Mouse (Mus musculus) gastrocnemius, postnatal 14 days (tissue): Measurements from ENCODE around the gene Aldh1a7. TPM values are rescaled to one million over a fixed set of nuclear protein-coding genes. Genes with fewer than 3 reads are reported as not detected.

Experiments used
- DNase-seq: peaks from one replicate; pipeline ENCODE4 v3.0.0; 2021; ENCODE audit warnings: mixed read lengths
- intact Hi-C: fragments of 180-260 bp; cut with DNase I; formaldehyde crosslinking; loops from one replicate; pipeline ENCODE4 v1.15.1; 2025; ENCODE audit warnings: low total_unique reads
- long read RNA-seq, 2 experiments: library from polyadenylated mRNA; stranded (forward); transcript quantifications; one replicate each; pipeline ENCODE4 v2.0.0; 2021
- total RNA-seq, 2 experiments: library from RNA; stranded (reverse); gene quantifications; 2 replicates each; pipeline ENCODE4 v1.2.3; 2021

Gene Aldh1a7
- 1 to 10 TPM in 1 of 2 experiments, under 1 TPM in 1; 0.92 to 1.5 TPM for total RNA-seq
- long read RNA-seq, experiment 1, result 0 reads
- long read RNA-seq, experiment 2, result 0 reads

GRCm38 (mm10) chr19:20727381-20727780 is at the start of gene Aldh1a7:
Aldh1a7 (minus strand) TSS chr19:20727562.
- no peak for DNase-seq
- intact Hi-C loops, result no loop called here

GRCm38 (mm10) chr19:20775681-20776080 is 48.3 kb upstream of the Aldh1a7 start:
- intact Hi-C loops, result no loop called here
- no peak for DNase-seq

- intact Hi-C loops, result no loop called here
- no peak for DNase-seq
These were observed 46.6 kb upstream of the Aldh1a7 start for GRCm38 (mm10) chr19:20773941-20774340.

GRCm38 (mm10) chr19:20764214-20764613 is 36.9 kb upstream of the Aldh1a7 start:
- DNase-seq, result no peak
- intact Hi-C loops, result loop anchor here (10.0 kb wide), 2 partner anchors 319 to 399 kb away; no protein-coding TSS in a partner anchor

DNA sequence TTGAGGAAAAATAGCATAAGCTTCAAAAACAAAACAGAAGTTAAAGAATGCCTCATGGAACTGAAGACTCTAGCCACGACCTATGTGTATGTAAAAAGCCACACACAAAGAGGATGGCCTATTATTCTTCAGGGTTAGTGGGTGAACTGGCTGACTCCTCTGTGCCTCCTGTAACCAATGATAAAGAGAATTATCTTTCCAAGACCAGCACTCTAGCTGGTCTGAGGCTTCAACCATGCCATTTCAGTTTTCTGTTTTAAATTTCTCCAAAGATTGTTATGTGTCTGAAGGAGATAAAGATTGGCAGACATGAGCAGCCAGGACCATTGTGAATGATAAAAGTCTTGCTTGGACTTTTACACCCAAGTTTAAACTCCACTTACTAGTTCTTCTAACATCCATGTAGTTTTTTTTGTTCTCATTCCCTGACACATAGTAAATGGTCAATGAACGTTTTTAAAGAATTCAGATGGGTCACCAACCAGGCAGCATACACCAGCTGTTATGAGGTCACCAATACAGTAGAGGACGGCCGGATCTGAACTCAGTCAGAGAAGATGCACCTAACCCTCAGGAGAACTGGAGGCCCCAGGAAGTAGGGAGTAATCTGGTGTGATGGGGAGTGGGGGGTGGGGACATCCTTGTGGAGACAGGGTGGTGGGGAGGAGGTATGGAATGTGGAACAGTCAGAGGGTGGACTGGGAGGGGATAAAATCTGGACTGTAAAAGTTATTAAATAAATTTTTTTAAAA is 34.5 kb upstream of the Aldh1a7 start:
- no peak for DNase-seq
- intact Hi-C loops, result loop anchor here (10.0 kb wide), 2 partner anchors 317 to 397 kb away; no protein-coding TSS in a partner anchor

DNA sequence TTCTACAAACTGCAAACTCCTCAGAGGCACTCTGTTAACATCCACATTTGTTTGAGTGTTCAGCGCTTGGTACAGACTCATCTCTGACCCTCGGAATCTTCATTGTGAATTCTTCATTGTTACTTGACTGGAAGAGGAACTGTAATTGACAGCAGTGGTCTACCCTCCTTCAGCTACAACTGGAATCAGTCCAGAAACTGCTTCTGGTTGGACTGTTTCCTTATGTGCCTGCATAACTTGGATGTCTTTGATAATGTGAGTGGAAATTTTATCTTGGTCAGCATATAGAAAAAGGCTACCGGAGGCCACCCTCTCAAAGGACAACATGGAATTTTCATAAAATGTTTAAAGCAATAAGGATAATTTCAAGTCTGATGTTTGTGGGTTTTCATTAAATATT is 33.8 kb upstream of the Aldh1a7 start:
- DNase-seq, result no peak
- intact Hi-C loops, result loop anchor here (10.0 kb wide), 2 partner anchors 316 to 396 kb away; no protein-coding TSS in a partner anchor

DNA sequence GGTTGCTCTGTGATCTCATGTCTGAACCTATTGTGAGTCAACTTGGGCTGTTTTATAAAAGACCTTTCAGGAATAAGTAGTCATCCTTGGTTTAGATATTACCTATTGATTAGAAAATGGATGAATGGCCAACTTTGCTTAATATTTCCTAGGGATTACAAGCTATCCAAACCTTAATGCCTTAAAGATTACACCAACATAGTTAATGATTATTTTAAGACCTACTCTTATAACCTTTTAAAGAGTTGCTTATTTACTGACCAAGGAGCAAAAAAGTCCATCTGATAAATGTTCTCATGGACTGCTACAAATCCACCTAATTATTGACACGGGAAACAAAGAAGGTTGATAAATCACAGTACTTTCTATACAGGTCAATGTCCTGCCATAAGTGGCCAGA is 17.3 kb upstream of the Aldh1a7 start:
- DNase-seq, result no peak
- intact Hi-C loops, result no loop called here

- no peak for DNase-seq
- intact Hi-C loops, result no loop called here
These were observed 916 bp upstream of the Aldh1a7 start for GRCm38 (mm10) chr19:20728278-20728677.

DNA sequence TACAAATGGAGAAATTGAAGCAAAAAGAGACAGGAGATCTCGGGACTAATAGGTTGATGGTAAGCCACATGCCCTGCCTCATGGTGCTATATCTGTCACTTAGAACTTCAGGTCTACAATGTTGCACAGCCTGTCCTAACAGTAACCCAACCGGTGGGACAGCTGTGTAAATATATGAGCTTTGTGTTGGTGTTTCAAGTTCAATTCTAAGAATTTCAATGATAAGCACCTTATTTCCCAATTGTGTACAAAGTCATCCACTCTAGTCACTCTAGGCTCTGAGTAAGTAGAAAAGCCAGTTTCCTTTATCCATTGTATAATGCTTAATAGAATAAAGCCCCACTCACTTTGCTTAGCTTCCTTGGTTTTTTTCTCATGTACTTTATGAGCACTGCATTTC is 4.4 kb downstream of the Aldh1a7 start:
- intact Hi-C loops, result no loop called here
- DNase-seq, result no peak

- DNase-seq, result no peak
- intact Hi-C loops, result no loop called here
These were observed 7.1 kb downstream of the Aldh1a7 start for GRCm38 (mm10) chr19:20720298-20720697.

DNA sequence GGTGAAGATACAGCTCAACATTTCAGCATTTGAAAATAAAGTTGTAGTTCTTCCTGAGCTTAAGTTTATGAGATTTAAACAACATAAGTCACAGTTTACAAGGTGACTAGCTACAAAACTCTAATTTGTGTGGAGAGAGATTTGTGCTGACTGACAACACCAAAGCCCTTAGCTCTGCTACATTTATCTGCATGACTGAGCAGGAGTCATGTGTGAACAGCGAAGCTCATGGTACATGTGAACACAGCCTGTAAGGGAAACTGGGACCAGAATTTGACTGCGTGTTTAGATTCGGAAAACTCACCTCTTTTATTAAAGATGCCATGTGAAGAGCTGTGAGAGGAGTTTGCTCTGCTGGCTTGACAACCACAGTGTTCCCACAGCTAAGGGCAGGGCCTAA is 11.7 kb downstream of the Aldh1a7 start:
- DNase-seq, result no peak
- intact Hi-C loops, result no loop called here

- intact Hi-C loops, result no loop called here
- DNase-seq, result no peak
These were observed 12.3 kb downstream of the Aldh1a7 start for GRCm38 (mm10) chr19:20715093-20715492.

- intact Hi-C loops, result no loop called here
- DNase-seq, result no peak
These were observed 12.8 kb downstream of the Aldh1a7 start for GRCm38 (mm10) chr19:20714543-20714942.

GRCm38 (mm10) chr19:20707159-20707558 is 20.2 kb downstream of the Aldh1a7 start:
- intact Hi-C loops, result no loop called here
- DNase-seq, result no peak

GRCm38 (mm10) chr19:20706747-20707146 is 20.6 kb downstream of the Aldh1a7 start:
- intact Hi-C loops, result no loop called here
- DNase-seq, result no peak

DNA sequence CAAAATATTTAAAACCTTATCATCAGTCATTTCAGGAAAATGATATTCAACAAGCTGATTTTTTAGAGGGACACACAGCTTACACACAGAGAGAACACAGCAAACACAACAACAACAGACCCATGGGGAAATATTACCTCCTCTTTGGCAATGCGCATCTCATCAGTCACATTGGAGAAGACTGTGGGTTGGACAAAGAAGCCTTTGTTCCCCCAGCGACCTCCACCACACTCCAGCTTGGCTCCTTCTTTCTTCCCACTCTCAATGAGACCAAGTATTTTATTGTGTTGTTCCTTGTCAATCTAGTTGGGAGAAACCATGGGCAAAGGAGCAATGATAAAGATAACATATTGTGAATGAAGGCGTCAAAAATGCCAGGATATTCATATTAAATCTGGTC is 25.3 kb downstream of the Aldh1a7 start:
- DNase-seq, result no peak
- intact Hi-C loops, result no loop called here

DNA sequence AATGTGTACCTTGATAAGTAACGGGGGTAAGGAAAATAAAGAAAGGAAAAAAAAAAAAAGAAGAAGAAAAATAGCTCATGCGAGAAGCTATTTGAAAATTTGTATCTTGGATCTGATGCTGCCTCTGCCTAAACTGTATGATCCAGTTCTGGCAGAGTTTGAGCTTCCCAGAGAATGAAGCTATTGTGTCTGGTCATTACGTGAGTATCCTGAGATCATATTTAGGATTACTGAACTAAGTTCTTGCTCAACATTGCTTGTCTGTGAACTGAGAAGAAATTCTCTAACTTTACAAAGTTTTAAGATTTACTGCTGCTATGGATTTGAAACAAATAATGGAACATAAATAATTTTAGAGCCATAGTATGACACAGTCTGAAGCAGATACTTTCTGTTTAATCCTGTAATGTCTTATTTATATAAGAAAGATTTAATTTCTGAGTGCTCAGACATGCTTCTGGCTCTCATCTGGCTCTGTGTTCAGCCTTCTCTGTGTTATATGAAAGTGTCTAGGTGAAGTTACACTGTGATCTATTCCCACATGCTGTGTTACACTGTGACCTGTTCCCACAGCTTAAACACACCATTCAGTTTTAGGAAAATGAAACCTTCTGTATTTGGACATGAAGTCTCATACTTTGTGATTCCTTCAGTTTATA is 49.5 kb downstream of the Aldh1a7 start:
- intact Hi-C loops, result no loop called here
- DNase-seq, result no peak

DNA sequence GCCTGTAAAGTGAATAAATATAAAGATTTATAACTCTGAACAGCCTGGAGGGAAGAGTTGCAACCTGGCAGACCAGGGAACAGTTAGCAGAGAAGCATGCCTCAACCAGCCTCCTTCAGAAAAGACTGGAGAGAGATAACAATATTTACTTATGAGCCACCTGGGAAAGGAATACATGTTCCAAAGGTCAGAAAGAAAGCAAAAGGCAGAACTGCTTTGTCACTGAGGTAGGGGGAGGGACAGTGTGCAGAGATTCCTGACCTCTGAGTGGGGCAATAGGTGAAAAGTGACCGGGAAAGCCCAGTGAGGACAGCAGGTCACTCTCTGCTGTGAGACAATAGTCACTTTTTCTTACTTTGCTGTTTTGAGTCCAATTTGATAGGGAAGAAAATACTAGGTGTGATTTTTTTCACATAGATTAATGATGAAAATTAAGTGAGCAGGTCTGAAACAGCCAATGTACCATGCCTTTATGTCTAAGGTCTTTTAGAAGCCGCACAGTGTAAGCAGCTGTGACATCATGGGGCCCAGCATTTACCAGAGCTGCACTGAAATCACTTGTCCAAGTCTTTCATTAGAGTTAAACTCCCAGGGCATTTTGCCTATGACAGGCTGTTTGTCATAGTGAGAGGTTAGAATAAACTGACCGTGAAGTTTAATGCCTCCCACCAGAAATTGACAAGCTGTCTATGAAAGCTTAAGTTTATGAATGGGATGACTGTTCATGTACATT is 73.1 kb downstream of the Aldh1a7 start:
- no peak for DNase-seq
- intact Hi-C loops, result no loop called here

DNA sequence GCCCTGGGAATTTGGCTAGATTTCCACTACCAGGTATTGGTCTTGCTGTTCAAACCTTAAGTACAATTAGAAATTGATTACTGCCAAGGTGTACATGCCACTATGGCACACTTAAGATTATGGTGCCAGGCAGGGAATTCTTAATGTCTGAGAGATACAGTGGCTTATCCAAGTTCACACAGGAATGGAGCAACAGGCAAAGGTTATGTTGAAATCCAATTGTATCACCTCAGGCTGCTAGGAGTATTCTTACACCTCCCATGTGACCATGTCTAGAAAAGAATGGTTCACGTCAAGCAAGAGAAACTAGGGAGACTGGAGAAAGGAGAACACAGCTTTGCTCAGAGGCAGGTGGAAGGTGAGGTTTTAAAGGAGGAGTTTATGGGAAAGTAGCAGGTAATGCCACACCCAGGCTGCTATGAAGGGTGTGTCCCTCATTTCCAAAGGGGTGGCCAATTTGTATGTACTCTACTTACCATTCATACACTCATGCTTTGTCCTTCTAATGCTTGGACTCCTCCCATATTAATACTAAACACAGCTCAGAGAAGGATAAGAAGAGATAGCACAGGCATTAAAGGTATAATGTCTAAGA is 74.2 kb downstream of the Aldh1a7 start:
- intact Hi-C loops, result no loop called here

GRCm38 (mm10) chr19:20650008-20650407 is 77.4 kb downstream of the Aldh1a7 start:
- intact Hi-C loops, result no loop called here
- no peak for DNase-seq

More for the DNA sequence above, 74.2 kb downstream of the Aldh1a7 start:
- DNase-seq, result no peak
